Mouse (Mus musculus) midbrain, postnatal 0 days (tissue): ENCODE measurements at regions not wholly inside any gene's neighbourhood (a gene's known extent, or its start where the extent isn't known, plus 50 kb on each side); places are given as distances from the start of the nearest gene placed in this dataset.
A peak's percentile ranks its signal among the peaks of the same experiment; 100 is the strongest.

Experiments
- ATAC-seq: fragments of 200-750 bp; cut with Nextera tagmentation; 2 replicates; pipeline ENCODE4 v1.8.0; 2017; ENCODE audit warnings: moderate number of reproducible peaks, mild to moderate bottlenecking, moderate TSS enrichment, moderate library complexity; ENCODE audit not compliant: low FRiP score
- DNase-seq: peaks from one replicate; pipeline ENCODE4 v3.0.0-alpha.2; 2015; ENCODE audit warnings: low spot score
- H3K27ac ChIP-seq: fragments of 300-500 bp; sonication (generic); 2 replicates; pipeline ENCODE4 v1.5.1; 2014; ENCODE audit warnings: low read depth, mild to moderate bottlenecking, low read length, mixed read lengths
- H3K27me3 ChIP-seq: fragments of 300-500 bp; sonication (generic); 2 replicates; pipeline ENCODE4 v1.6.1; 2014; ENCODE audit warnings: low read length, control low read depth, mixed read lengths; ENCODE audit not compliant: insufficient read depth
- H3K36me3 ChIP-seq: fragments of 300-500 bp; sonication (generic); 2 replicates; pipeline ENCODE4 v1.6.1; 2014; ENCODE audit warnings: low read length, control low read depth, mixed read lengths; ENCODE audit not compliant: insufficient read depth
- H3K4me1 ChIP-seq: fragments of 300-500 bp; sonication (generic); 2 replicates; pipeline ENCODE4 v1.6.1; 2014; ENCODE audit warnings: mild to moderate bottlenecking, control low read depth, antibody characterized with exemption, low read length, mixed read lengths; ENCODE audit not compliant: insufficient read depth
- H3K4me2 ChIP-seq: fragments of 300-500 bp; sonication (generic); 2 replicates; pipeline ENCODE4 v1.6.1; 2014; ENCODE audit warnings: low read depth, mild to moderate bottlenecking, low read length, mixed read lengths; ENCODE audit not compliant: poor library complexity, severe bottlenecking
- H3K4me3 ChIP-seq: fragments of 300-500 bp; sonication (generic); 2 replicates; pipeline ENCODE4 v1.5.1; 2014; ENCODE audit warnings: low read depth, mild to moderate bottlenecking, low read length, moderate library complexity
- H3K9ac ChIP-seq: fragments of 300-500 bp; sonication (generic); replicated peaks from 2 replicates; pipeline ENCODE4 v1.6.1; 2014; ENCODE audit warnings: mild to moderate bottlenecking, low read length, moderate library complexity, mixed read lengths; ENCODE audit not compliant: poor library complexity, severe bottlenecking
- H3K9me3 ChIP-seq: fragments of 300-500 bp; sonication (generic); 2 replicates; pipeline ENCODE4 v1.6.1; 2016; ENCODE audit warnings: low read length, control low read depth
- CTCF ChIP-seq: IDR thresholded peaks from 2 replicates; pipeline ENCODE4 v1.5.1; 2016; ENCODE audit warnings: antibody characterized with exemption, mild to moderate bottlenecking
- WGBS: fragments of 180-500 bp; shearing (Covaris S2); extraction: QIAGEN DNeasy Blood & Tissue Kit; methylation state at CpG from one replicate; pipeline ENCODE4 v1.1.7; 2014; 5-methylcytosine and 5-hydroxymethylcytosine counted together

DNA sequence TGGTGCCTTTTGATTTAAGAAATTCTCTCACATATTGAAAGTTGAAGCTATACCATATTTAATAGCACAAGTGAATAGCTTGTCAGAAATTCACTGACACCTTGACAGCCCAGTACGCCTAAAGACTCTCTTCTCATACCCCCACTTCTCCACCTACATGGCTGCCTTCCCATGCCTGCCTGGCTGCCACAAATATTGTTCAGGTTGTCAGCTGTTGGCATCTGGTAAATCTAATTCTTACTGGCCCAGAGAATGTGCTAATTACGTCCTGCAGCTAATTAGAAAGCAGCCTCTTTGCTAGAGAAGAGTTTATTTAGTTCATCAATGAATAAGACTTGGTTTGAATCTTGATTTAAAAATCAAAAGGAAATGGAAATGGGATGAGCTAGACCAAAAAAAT, 163.7 kb upstream of the Gpc6 start:
- Histone ChIP-seq H3K4me2 (no peak overlapping the region), H3K36me3 (no peaks in the 10 kb centered on the region), H3K27ac (no peak overlapping the region), H3K27me3 (no peaks in the 10 kb centered on the region), H3K9me3 (no peaks in the 10 kb centered on the region), H3K4me1 (no peaks in the 10 kb centered on the region), H3K9ac (no peak overlapping the region), H3K4me3 (no peak overlapping the region)
- 64% methylated on average over 2 of the region's 2 CpGs for WGBS
- TF ChIP-seq CTCF: no peak
- DNase-seq: no peak
- no peak for ATAC-seq

DNA sequence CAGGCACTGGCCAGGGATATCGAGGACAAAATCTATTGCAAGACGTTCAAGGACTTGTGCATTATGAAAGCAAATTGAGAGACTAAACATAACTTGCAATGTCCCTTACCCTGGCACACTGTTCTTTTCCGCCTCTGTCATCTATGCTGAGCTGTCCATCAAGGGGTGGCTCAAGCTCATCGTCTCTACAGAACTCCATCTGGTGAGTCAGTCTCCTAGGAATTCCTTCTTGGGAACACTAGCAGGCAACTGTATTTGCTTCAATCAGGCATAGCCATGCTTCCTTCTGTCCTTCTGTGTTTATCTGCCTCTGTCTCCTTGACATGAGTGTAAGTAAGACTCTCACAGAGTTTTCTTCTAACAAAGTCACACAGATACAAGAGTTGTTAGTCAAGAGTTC, 154.0 kb upstream of the Gpc6 start:
- Histone ChIP-seq H3K36me3 (no peaks in the 10 kb centered on the region), H3K4me1 (no peaks in the 10 kb centered on the region), H3K9ac (no peak overlapping the region), H3K27ac (no peak overlapping the region), H3K9me3 (no peaks in the 10 kb centered on the region), H3K4me3 (no peak overlapping the region), H3K4me2 (no peak overlapping the region), H3K27me3 (no peaks in the 10 kb centered on the region)
- 89% methylated on average over 4 of the region's 4 CpGs for WGBS
- ATAC-seq (no peak), DNase-seq (no peak)
- TF ChIP-seq CTCF: no peak

DNA sequence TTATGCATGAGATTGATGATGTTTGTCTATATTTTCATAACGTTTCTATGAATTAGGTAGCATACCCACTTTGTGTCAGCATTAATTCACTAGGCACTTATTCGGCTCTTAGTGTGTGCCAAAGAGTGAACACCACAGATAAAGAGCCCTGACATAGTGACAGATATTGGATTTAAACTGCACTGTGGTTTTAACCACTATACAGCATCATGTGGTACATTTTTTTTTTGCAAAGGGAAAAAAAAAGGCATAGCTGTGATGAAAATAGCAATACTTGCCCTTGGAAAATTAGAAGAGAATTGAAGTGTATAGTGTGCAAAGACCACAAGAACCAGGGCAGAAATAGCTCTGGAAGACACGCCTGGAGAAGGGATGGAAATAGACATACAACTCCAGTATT, 153.4 kb upstream of the Gpc6 start:
- no peaks in the 10 kb centered on the region for H3K36me3 ChIP-seq
- DNase-seq (no peak), ATAC-seq (no peak)
- no peaks in the 10 kb centered on the region for H3K27me3 ChIP-seq
- H3K4me2 ChIP-seq: no peak overlapping the region
- no peak overlapping the region for H3K9ac ChIP-seq
- no peaks in the 10 kb centered on the region for H3K4me1 ChIP-seq
- no peak overlapping the region for H3K27ac ChIP-seq
- H3K4me3 ChIP-seq: no peak overlapping the region
- TF ChIP-seq CTCF: no peak
- WGBS: 85% methylated on average over 3 of the region's 3 CpGs
- no peaks in the 10 kb centered on the region for H3K9me3 ChIP-seq

GRCm38 (mm10) chr14:116779661-116780060, 145.5 kb upstream of the Gpc6 start:
- 95% methylated on average over 3 of the region's 3 CpGs for WGBS
- no peak for ATAC-seq
- Histone ChIP-seq H3K27me3 (no peaks in the 10 kb centered on the region), H3K9me3 (no peaks in the 10 kb centered on the region), H3K36me3 (no peaks in the 10 kb centered on the region), H3K9ac (no peak overlapping the region), H3K27ac (no peak overlapping the region), H3K4me1 (no peaks in the 10 kb centered on the region), H3K4me3 (no peak overlapping the region), H3K4me2 (no peak overlapping the region)
- TF ChIP-seq CTCF: no peak
- no peak for DNase-seq

DNA sequence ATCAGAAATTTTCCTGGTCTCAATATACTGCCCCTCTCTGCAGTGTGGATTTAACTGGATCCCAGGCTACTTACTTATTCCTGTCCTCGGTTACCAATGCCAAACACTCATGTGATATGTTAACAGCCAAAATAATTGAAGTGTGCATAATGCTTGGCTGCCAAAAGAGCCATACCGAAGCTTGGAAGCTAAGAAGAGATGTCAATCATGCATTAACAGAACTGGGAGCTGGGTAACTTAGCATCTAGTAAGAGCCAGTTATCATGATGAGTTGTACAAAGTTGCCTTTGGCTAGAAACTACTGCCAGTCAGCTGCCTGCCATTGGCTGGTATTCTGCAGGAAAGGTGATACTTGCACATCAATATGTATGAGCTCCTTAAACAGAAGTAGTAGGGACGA, 141.3 kb upstream of the Gpc6 start:
- Histone ChIP-seq H3K27me3 (no peaks in the 10 kb centered on the region), H3K36me3 (no peaks in the 10 kb centered on the region), H3K4me1 (no peaks in the 10 kb centered on the region), H3K4me2 (no peak overlapping the region), H3K9me3 (no peaks in the 10 kb centered on the region), H3K9ac (no peak overlapping the region), H3K4me3 (no peak overlapping the region), H3K27ac (no peak overlapping the region)
- TF ChIP-seq CTCF: no peak
- ATAC-seq (no peak), DNase-seq (peak; percentile 17)
- WGBS: 49% methylated on average over 3 of the region's 3 CpGs

- Histone ChIP-seq H3K27ac (no peak overlapping the region), H3K4me2 (no peak overlapping the region), H3K9me3 (no peaks in the 10 kb centered on the region), H3K27me3 (no peaks in the 10 kb centered on the region), H3K36me3 (no peaks in the 10 kb centered on the region), H3K4me3 (no peak overlapping the region), H3K4me1 (no peaks in the 10 kb centered on the region), H3K9ac (no peak overlapping the region)
- 84% methylated on average over 3 of the region's 3 CpGs for WGBS
- peak; percentile 52 for TF ChIP-seq CTCF
- ATAC-seq (no peak), DNase-seq (peak; percentile 27)
Observed at GRCm38 (mm10) chr14:116806504-116806903, 118.6 kb upstream of the Gpc6 start.

- no peak overlapping the region for H3K9ac ChIP-seq
- H3K36me3 ChIP-seq: no peaks in the 10 kb centered on the region
- H3K4me1 ChIP-seq: no peaks in the 10 kb centered on the region
- no peaks in the 10 kb centered on the region for H3K27me3 ChIP-seq
- DNase-seq (no peak), ATAC-seq (no peak)
- TF ChIP-seq CTCF: no peak
- no peak overlapping the region for H3K4me3 ChIP-seq
- H3K27ac ChIP-seq: no peak overlapping the region
- no peaks in the 10 kb centered on the region for H3K9me3 ChIP-seq
- no peak overlapping the region for H3K4me2 ChIP-seq
Observed at GRCm38 (mm10) chr14:116808581-116808980, 116.5 kb upstream of the Gpc6 start.
